Mouse (Mus musculus): Measurements from ENCODE around the gene Fabp1.

DNA sequence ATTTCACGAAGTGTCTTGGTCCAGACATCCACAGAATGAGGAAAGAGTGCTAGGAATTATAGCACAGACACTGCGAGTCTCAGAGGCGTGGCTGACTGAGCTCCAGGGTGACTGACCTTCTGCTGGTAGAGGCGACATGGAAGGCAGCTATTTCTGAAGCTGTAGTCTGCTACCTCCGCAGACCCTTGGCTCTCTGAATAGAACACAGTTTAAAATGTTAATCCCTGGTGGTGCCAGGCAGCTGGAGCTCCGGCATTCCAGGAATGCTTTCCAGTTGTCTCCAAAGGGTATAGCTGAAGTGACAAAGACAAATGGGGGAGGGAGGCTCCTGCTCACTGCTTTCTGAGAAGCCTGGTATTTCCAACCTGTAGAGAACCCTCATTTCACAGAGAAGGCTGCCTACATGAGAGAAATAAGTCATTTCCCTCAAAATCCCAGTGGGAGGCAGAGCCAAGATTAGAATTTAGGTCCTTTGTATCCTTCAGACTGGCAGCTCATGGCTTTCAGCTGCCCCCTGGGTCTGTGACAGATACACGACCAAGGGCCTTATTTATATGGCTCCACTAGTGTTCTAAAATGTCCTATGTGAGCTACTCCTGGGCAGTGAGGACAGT is 27.6 kb downstream of the Fabp1 start:
- no peak for TF ChIP-seq CTCF (IDR thresholded peaks at IDR 0.05 in 2 of 3, conservative IDR thresholded peaks at IDR 0.05 in 1 of 3; ENCODE audit: control insufficient read depth in 1 of 3, insufficient read depth in 1 of 3, low read depth in 2 of 3, low read length in 3 of 3, poor library complexity in 1 of 3, severe bottlenecking in 1 of 3)
- TF ChIP-seq ETS1 (IDR thresholded peaks at IDR 0.05; ENCODE audit: low read depth, low read length) = no peak
- TF ChIP-seq POLR2A (IDR thresholded peaks at IDR 0.05; ENCODE audit: control insufficient read depth in 1 of 2, insufficient read depth in 1 of 2, low read depth in 1 of 2, low read length in 2 of 2, poor library complexity in 1 of 2) = no peak

All from MEL (cell line).